In the genomic region with DNA sequence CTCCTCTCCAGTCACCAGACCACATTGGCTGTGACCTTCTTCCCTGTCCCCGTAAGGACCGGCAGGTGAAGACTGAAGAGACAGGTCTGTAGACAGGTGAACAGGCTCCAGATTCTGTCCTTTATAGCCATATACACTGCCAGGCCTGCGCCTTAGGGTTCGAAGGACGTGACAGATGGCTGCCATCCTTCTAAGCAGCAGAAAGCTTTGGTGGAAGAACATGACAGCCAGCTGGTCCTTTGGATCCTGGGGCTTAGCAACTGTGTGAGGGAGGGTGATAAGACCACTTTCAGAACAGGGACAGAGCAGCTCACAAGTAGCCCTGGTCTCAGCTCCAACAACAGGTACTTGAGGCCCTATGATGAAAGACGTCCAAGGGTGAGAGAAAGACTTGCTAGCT, we compare ENCODE assay signal across 21 mouse cellular contexts. TPM values are rescaled to one million over a fixed set of nuclear protein-coding genes. Genes with fewer than 3 reads are reported as not detected.
DNase-seq lines count a peak whose midpoint lies in the region; ATAC-seq and TF ChIP-seq lines count a peak whose summit lies in the region.
"Had no signal": no experiment of that assay in that cellular context is flagged by ENCODE, and none has a peak within 500 bp of the region (broad histone marks: within the 10 kb centered on the region; RNA-seq: fewer than 3 reads in every experiment).

No protein-coding gene starts in this region.

- no peak overlapping the region for H3K27ac ChIP-seq in heart, embryonic 12.5 days (ENCODE audit: poor library complexity, severe bottlenecking)
- H3K27ac ChIP-seq in midbrain, embryonic 14.5 days (replicated peaks; ENCODE audit: low read depth, low read length) = 0 out of 2 replicates have a peak overlapping the region, but pooled peaks have one; percentile 1
- H3K27ac ChIP-seq in midbrain, embryonic 13.5 days = no peak overlapping the region
- H3K27ac ChIP-seq in embryonic facial prominence, embryonic 10.5 days (replicated peaks) = peak overlapping the region; percentile 44
- peak overlapping the region; percentile 36; the same call in 1 of the 2 replicates for H3K27ac ChIP-seq in hindbrain, postnatal 0 days

- DNase-seq in heart, adult 11 months = peak; percentile 88
- no peak for DNase-seq in midbrain, embryonic 14.5 days
- no peak for DNase-seq in embryonic facial prominence, embryonic 10.5 days (ENCODE audit: low spot score)
- DNase-seq in hindbrain, postnatal 0 days (ENCODE audit: low spot score) = peak; percentile 50
- no peak for DNase-seq in embryo, embryonic 11 days
- DNase-seq: adrenal gland, postnatal 36 days; cerebellum, adult 8-10 months; gastrocnemius, postnatal 36 days; heart, postnatal 10 days; kidney, adult 2 months; kidney, postnatal 10 days; layer of hippocampus, postnatal 36 days; liver; lung, postnatal 10 days had no signal

- no peak for ATAC-seq in heart, embryonic 12.5 days (ENCODE audit: insufficient number of reproducible peaks, low FRiP score)
- ATAC-seq in midbrain, embryonic 14.5 days (ENCODE audit: low FRiP score, low TSS enrichment) = no peak
- no peak for ATAC-seq in midbrain, embryonic 13.5 days
- ATAC-seq in hindbrain, postnatal 0 days = no peak
- ATAC-seq: forebrain, embryonic 16.5 days; inflammation-experienced regulatory T-cells, adult 6 months had no signal

- H3K9ac ChIP-seq in heart, embryonic 12.5 days = no peak overlapping the region; the same call in 1 of the 2 replicates
- no peak overlapping the region for H3K9ac ChIP-seq in midbrain, embryonic 14.5 days (replicated peaks; ENCODE audit: low read length)
- H3K9ac ChIP-seq in midbrain, embryonic 13.5 days (replicated peaks) = no peak overlapping the region
- no peak overlapping the region for H3K9ac ChIP-seq in hindbrain, postnatal 0 days (replicated peaks; ENCODE audit: low read length)

- H3K4me1 ChIP-seq in heart, embryonic 12.5 days (replicated peaks) = peaks cover 53% of the 10 kb centered on the region
- peaks cover 13% of the 10 kb centered on the region for H3K4me1 ChIP-seq in midbrain, embryonic 14.5 days (ENCODE audit: control insufficient read depth, insufficient read depth, low read length)
- H3K4me1 ChIP-seq in midbrain, embryonic 13.5 days (replicated peaks) = peaks cover 46% of the 10 kb centered on the region
- peaks cover 78% of the 10 kb centered on the region for H3K4me1 ChIP-seq in embryonic facial prominence, embryonic 10.5 days
- H3K4me1 ChIP-seq in hindbrain, postnatal 0 days (ENCODE audit: insufficient read depth, low read length) = peaks cover 10% of the 10 kb centered on the region

- H3K4me3 ChIP-seq in heart, embryonic 12.5 days = no peak overlapping the region
- H3K4me3 ChIP-seq in midbrain, embryonic 14.5 days (replicated peaks; ENCODE audit: low read depth, low read length) = no peak overlapping the region
- H3K4me3 ChIP-seq in midbrain, embryonic 13.5 days (replicated peaks) = no peak overlapping the region
- no peak overlapping the region for H3K4me3 ChIP-seq in embryonic facial prominence, embryonic 10.5 days
- H3K4me3 ChIP-seq in hindbrain, postnatal 0 days (ENCODE audit: low read length) = no peak overlapping the region

- no peak for TF ChIP-seq CTCF in hindbrain, postnatal 0 days (IDR thresholded peaks at IDR 0.05; ENCODE audit: low read depth)

- H3K4me2 ChIP-seq in heart, embryonic 12.5 days = no peak overlapping the region
- H3K4me2 ChIP-seq in midbrain, embryonic 14.5 days (ENCODE audit: low read length) = no peak overlapping the region
- no peak overlapping the region for H3K4me2 ChIP-seq in midbrain, embryonic 13.5 days (replicated peaks)
- H3K4me2 ChIP-seq in hindbrain, postnatal 0 days (ENCODE audit: low read depth, low read length) = no peak overlapping the region

- no peaks in the 10 kb centered on the region for H3K27me3 ChIP-seq in heart, embryonic 12.5 days (replicated peaks)
- H3K27me3 ChIP-seq in midbrain, embryonic 14.5 days (ENCODE audit: control insufficient read depth, insufficient read depth, low read length) = no peaks in the 10 kb centered on the region
- H3K27me3 ChIP-seq in midbrain, embryonic 13.5 days = no peaks in the 10 kb centered on the region
- no peaks in the 10 kb centered on the region for H3K27me3 ChIP-seq in embryonic facial prominence, embryonic 10.5 days (replicated peaks; ENCODE audit: low read depth, poor library complexity, severe bottlenecking)
- no peaks in the 10 kb centered on the region for H3K27me3 ChIP-seq in hindbrain, postnatal 0 days (ENCODE audit: insufficient read depth, low read length)

- 69% methylated on average over 6 of the region's 6 CpGs for WGBS in heart, embryonic 12.5 days
- WGBS in midbrain, embryonic 14.5 days = 88% methylated on average over 6 of the region's 6 CpGs
- WGBS in midbrain, embryonic 13.5 days = 90% methylated on average over 6 of the region's 6 CpGs
- 90% methylated on average over 6 of the region's 6 CpGs for WGBS in embryonic facial prominence, embryonic 10.5 days
- 78% methylated on average over 6 of the region's 6 CpGs for WGBS in hindbrain, postnatal 0 days

- H3K36me3 ChIP-seq in heart, embryonic 12.5 days = no peaks in the 10 kb centered on the region
- no peaks in the 10 kb centered on the region for H3K36me3 ChIP-seq in midbrain, embryonic 14.5 days (ENCODE audit: control insufficient read depth, insufficient read depth, low read length)
- no peaks in the 10 kb centered on the region for H3K36me3 ChIP-seq in midbrain, embryonic 13.5 days
- no peaks in the 10 kb centered on the region for H3K36me3 ChIP-seq in embryonic facial prominence, embryonic 10.5 days (replicated peaks)
- H3K36me3 ChIP-seq in hindbrain, postnatal 0 days (ENCODE audit: insufficient read depth, low read length) = no peaks in the 10 kb centered on the region

- H3K9me3 ChIP-seq in heart, embryonic 12.5 days (replicated peaks) = no peaks in the 10 kb centered on the region
- H3K9me3 ChIP-seq in midbrain, embryonic 14.5 days (ENCODE audit: control insufficient read depth, low read length) = no peaks in the 10 kb centered on the region
- H3K9me3 ChIP-seq in midbrain, embryonic 13.5 days = no peaks in the 10 kb centered on the region
- H3K9me3 ChIP-seq in embryonic facial prominence, embryonic 10.5 days = no peaks in the 10 kb centered on the region
- no peaks in the 10 kb centered on the region for H3K9me3 ChIP-seq in hindbrain, postnatal 0 days (ENCODE audit: low read length)

RNA-seq across cellular contexts. Expression of gene Cstad, which starts 43.2 kb away (rescaled TPM):
- polyA plus RNA-seq in heart, embryonic 12.5 days (2016; fragmentation: Nextera tagmentation; extraction: Ambion mirVana) = 1.4 and 2.0 TPM in 2 replicates
- polyA plus RNA-seq in midbrain, embryonic 14.5 days (2014; fragmentation: Nextera tagmentation; extraction: Ambion mirVana) = 0.46 and 1.2 TPM in 2 replicates
- polyA plus RNA-seq in midbrain, embryonic 13.5 days (2015; fragmentation: Nextera tagmentation; extraction: Ambion mirVana) = 0.27 and 0.43 TPM in 2 replicates
- 0.44 and 0.86 TPM in 2 replicates for polyA plus RNA-seq in embryonic facial prominence, embryonic 10.5 days (2016; fragmentation: Nextera tagmentation; extraction: Ambion mirVana)
- 1.3 and 4.6 TPM in 2 replicates for total RNA-seq in hindbrain, postnatal 0 days (2014; rRNA removed)
- 0.54 TPM in 1 of 2 replicates, not detected in the other for polyA plus RNA-seq in hindbrain, postnatal 0 days (2015; fragmentation: Nextera tagmentation; extraction: Ambion mirVana)
- total RNA-seq: megakaryocyte progenitor cell, adult 5-6 weeks had no signal
- polyA plus RNA-seq: liver, embryonic 16.5 days; small intestine, adult 2 months had no signal

Comparison
In these comparisons a context has a peak if more than half of its experiments do, and no peak if none do; other contexts are left out.
1. H3K27ac ChIP-seq: peak in midbrain, embryonic 14.5 days (single experiment), embryonic facial prominence, embryonic 10.5 days (single experiment) and hindbrain, postnatal 0 days (single experiment); none in heart, embryonic 12.5 days (single experiment) and midbrain, embryonic 13.5 days (single experiment).
2. DNase-seq: peak in heart, adult 11 months (single experiment) and hindbrain, postnatal 0 days (single experiment); none in midbrain, embryonic 14.5 days (single experiment), embryonic facial prominence, embryonic 10.5 days (single experiment) and embryo, embryonic 11 days (single experiment).